Mouse (Mus musculus): Measurements from ENCODE around the gene Sema3a.

Gene Sema3a

DNA sequence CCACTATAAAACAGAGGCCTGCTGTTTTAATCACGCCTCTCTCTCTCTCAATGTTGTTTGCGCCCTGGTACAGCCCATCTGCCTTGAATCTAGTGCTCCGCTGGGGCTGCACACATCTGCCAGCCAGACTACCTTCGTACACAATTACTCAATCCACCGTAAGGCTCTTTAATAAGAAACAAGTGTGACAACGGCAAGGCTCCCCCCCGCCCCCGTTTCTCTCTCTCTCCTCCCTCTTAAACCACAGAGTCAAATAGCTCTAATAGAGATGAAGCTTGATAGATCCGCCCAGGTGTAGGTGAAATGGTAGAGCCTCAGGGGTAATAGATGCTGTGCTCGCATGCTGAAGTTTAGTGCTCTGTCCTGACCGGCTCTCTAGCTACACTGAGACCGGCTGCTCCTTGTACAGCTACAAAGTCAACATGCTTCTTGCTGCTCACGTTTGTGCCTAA, at the start of gene Sema3a:
Gene Sema3a, plus strand, starts transcription at position 174 of the 452 bp plus-strand sequence.
- DNase-seq, result no peak

DNA sequence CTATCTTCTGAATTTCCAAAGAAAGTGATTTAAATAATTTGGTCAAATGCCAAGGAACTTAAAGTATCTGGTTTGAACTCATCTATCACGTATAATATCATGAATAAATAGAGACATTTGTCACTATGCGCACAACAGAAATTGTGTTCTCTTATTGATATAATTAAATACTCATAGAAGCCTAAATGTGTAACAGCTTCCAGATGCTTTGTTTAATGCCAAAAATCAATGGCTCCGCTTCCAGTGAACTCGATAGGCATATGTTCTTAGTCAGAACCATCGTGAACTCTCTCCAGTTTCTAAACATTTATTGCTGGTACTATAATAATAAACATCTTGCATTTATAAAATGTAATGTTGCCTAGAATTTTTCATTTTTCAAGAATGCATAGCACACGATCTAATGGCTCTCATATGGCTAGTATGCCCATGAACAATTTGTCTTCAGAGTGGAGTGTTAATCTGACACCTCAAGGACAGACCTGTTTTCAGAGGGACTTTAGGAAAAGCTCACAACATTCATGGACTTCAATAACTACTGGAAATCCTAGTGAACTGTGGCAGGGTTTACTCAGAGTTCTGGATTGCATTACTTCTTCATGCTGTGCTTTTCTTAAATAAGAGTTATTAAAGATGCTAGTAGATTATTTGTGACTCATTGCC, 40.3 kb upstream of the Sema3a start:
- no peak for DNase-seq

DNA sequence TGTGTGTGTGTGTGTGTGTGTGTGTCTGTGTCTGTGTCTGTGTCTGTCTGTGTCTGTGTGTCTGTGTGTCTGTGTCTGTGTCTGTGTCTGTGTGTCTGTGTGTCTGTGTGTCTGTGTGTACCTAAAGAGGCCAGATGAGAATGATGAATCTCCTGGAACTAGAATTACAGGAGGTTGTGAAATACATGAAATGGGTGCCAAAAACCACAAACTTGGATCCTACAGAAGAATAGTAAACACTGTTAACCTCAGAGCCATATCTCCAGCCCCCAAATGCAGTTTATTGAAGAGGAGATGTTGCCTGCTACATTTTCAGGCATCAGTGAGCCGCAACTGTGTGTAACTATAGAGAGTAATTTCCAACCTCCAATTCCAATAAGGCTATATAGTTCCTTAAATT, 34.8 kb upstream of the Sema3a start:
- no peak for DNase-seq

DNA sequence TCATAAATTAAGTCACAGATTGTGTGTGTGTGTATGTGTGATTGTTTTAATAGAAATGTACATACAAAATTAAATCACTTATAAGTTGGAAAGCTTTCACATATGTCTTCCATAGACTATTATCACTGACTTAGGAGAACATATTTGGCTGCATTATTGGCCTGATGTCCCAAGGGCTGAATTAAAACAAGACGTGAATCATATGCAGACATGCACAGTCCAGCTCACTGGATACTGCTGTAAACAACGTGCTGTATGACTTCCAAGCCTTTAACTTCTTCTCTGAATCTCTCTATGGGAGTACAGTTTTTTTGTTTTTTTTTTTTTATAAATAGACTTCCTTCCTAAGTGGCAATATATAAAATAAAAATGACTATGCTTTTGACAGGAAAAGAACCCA, 15.7 kb upstream of the Sema3a start:
- DNase-seq, result no peak

DNA sequence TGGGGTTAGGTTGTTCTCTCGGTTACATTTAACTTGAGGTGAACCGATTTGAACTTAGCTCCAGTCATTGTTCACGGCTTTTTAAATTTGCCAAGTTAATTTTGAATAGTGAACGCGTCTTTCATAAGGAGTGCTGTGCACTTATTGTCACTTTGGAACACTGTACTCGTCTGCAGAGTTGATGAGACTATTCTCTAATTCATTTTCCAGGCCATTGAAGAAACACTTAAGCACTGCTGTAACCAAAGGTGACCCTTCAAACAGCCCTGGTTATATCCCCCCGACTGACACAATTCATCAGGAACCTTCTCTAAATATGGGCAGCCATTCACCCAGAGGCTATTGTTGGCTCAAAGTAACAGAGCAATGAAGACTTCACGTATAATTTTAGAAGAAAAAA, 8.0 kb upstream of the Sema3a start:
- no peak for DNase-seq

DNA sequence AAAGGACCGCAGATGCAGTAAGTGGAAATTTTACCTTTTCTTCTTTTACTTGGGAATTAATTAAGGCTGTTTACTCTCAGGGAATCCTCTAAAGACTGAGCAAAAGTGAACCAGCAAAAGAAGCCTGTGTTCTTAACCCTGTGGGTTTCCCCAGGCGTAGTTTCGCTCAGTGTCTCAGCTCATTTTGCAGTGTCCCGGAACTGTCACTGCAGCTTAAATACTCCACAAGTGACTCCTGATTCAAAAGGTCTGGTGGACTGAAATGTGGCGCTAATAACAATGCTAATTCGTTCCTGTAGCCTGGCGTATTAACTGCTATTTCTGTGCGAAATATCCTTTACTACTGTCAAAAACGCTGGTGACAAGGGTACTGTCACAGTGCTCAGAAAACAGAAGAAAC, 543 bp downstream of the Sema3a start:
- no peak for DNase-seq

DNA sequence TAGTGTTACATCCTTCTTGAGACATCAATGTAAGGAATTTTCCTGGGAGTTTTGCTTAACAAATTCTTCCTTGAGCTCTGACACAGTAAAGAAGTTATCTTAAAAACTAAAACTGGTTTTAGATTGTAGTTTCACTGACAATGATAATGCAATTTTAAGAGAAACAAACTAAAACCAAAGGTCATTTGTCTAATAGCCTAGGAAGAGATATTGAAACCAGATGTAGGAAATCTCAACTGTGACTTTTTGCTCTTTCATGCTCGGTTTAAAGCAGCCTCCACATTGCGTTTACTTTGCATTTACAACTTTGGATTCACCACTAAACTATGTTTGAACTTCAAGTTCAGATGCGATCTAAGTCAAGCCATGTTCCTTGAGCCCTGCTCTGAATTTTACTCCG, 982 bp downstream of the Sema3a start:
- no peak for DNase-seq

DNA sequence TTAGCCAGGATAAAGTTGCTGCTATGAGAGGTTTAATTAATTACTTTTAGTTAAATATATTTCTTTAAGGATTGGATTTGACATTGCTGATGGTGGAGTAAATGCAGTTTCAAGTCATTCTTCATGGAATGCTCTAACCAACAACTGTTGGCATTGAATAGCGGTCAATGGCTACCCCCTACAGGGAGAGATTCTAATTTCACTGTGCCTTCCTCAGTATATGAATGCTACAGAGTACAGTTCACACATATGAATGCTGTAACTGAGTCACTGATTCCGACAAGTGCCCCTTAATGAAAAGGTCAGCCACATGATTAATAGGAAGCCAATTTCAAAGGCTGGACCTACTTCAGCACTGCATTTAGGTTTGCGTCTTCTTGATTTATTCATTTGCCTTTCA, 1.9 kb downstream of the Sema3a start:
- no peak for DNase-seq

DNA sequence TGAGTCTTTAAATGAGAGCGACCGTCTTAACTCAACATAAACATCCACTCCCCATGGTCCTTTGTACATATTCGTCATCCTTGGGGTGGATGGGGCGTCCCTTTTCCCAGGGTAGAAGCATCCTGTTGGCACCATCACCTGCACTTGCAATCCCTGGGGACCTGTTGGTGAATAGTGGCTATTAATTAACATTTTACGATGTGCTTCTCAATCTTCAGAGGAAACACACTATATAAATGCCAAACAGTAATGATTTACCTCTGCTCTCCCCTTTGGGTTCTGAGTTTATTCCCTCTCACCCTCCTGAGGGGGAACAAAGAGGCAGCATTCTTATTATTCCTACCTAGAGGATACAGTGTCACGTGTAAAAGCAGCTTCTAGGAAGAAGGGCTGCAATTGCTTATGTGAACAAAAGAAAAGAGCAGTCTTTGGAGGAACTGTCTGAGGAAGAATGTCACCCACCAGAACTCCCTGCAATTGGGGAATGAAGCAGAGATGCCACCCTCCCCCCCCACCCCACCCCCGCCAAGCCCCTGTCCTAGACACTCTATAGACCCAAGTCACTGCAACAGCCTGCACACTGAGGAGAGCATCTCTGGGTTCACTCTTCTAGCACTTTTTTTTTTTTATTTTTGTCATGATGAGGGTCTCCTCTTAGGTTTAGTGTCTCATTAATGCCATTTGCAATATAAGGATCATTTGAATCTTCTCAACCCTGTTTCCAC, 19.7 kb downstream of the Sema3a start:
- no peak for DNase-seq

DNA sequence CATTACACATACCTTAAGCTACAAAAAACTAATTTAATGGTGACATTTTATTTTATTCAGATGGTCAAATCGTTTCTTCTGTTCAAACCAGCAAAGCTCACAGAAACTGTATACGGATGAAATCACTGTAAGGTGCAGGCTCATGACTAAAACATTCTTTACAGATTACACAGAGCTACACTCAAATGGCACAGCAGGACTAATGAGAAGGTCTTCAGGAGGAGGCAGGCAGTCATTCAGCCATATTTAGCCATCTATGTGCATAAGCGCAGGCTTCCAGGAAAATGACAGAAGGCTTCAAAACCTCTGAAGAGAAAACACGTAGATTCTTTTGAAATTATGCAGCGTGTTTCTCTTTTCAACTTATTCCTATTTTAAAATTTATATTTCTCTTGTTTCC, 24.7 kb downstream of the Sema3a start:
- DNase-seq, result no peak

DNA sequence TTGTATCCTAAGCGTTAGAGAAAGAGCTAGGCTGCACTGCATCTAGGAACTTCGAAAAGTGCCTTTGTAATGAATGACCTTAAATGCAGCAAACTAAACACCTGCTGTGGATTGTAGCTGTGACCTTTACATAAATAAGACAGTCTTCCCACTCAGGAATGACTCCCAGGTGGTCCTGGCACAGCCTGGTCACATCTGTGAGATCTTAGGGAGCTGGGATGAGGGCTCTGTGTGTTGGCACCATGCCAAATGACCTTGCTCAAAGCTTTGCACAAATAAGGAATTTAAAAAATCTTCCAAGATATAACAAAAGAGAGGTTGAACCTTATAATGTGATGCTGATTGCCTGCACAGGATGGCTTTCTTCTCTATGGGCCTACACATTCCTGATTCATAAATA, 25.8 kb downstream of the Sema3a start:
- no peak for DNase-seq

DNA sequence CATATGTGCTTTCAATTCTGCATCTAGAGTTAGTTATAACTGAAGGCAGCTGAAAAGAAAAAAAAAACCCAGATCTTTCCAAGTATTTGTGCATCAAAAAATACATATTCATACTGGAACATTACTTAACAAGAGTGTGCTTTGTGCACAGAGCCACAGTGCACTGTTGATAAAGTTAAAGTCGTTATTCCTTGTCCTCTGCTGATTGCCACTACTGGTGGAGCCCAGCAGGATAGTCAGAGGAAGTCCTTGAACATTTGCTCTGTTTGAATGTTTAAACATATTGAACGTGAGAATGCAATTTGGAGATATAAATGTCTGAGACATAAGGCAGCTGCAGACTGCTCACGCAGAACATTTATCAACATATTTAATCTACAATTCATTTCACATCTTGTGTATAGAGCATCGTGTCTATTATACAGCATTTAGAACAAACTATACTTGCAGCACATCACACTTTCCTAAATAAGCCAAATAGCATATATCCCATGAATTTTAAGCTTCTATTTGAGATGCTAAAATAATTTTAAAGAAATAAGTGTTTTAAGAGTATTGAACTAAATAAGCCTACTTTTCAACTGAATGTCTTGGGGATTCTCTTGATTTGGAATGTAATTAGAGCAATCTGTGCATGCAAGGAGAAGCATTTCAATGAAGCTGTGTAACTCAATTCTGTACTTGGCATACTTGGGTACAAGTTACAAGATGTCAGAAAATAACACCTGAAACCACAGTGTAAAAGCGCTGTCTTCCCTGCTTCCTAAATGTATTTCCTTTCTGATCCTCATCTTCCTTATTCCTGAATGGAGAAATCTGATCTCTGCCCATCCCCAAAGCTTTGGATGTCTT, 32.8 kb downstream of the Sema3a start:
- no peak for DNase-seq

DNA sequence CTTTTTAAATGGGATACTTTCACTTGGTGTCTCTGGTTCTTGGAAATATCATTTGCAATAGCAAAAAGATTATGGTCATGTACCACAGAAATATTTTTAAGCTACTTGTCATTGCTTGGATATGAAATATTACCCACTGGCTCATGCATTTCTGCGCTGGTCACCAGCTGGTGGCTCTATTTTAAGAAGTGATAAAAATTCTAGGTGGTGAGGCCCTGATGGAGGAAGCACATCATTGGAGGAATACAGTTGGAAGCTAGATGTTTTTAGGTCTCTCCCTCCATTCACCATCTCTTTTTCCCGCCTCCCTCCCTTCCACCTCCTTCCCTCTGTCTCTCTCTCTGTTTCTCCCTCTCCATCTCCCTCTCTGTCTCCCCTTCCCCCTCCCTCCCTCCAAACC, 57.0 kb downstream of the Sema3a start:
- no peak for DNase-seq

DNA sequence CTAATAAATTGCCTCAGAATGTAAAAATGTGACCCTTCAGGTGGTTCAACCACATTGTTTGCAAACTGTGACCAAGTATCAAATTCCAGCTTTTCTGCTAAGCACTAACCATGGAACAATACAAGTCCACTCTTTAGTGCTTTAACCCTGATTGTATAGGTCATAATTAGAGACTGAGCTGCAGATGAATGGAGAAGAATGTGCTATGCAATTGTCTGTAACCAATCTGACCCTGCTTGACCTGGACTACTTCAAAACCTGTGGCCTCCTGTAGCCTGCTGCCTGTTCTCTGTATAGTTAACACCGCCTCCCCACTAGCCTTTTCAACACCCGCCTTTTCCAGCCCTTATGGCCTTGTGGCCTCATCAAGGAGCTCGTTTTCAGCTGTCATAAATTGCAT, 72.7 kb downstream of the Sema3a start:
- no peak for DNase-seq

DNA sequence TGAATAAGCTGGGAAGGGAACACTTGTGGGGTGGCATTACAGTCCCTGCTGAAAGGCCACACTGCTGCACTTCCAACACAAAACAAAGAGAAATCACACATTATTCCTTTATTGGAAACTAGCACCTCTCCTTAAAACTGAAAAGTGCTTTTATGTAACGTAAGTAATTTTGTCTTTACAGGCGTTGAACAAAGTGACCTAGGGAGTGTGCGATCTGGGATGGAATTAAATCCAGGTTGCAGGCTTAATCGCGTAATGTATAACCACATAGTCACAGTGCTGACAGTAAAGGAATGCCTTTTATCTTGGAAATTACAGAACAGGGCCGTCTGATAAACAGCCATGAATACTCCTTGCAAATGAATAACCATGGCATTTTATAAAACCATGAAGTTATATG, 74.5 kb downstream of the Sema3a start:
- DNase-seq, result no peak

DNA sequence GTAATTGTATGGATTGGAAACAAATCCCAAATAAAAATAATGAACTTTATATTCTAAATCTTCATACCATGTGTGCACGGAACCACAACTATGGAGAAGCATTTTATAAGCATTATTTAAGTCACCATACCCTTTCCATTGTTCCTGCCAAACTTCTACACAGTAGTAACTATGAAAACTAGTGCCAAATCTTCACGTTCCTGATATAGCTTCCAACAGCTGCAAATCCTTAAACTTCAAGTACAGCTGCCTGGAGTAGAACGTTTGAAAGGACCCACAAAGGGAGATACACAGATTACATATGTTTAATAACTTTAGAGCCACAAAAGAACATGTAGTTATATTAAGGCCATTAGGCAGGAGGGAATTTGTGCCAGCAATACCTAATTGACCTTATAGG, 130.1 kb downstream of the Sema3a start:
- DNase-seq, result no peak

DNA sequence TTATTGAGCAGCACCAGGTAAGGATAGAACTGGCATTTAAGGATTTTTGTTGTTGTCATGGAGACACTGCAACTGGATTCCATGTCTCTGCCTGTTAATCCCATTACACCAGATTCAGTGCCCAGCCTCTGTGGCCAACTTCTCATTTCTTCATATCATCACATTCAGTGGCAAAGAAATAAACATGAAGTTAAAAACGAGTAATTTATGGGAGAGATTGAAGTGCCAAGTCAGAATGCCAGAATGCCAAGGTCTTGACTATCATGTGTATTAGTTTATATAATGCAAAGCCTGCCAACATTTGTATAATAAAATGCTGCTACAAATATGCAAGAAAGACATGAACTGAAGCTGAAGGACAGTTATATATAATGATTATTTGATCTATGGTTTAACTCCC, 131.1 kb downstream of the Sema3a start:
- DNase-seq, result no peak

DNA sequence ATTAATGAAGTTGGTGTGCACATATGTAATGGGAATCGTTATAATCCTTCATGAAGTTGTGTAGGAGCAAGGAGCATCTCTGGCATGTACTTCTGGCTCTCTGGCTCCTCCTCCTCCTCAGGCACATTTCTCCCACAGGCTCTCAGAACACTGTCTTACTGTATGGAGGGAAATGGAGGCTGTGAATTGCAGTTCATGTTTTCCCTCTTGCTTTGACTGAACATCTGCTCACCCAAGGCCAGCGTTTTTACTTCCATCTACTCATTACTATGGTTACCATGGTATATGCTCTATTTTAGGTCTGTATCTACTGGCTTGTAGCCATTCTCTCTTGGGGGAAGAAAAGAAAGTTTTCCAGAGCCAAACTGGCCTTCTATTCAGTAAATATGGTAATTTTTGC, 137.9 kb downstream of the Sema3a start:
- no peak for DNase-seq

DNA sequence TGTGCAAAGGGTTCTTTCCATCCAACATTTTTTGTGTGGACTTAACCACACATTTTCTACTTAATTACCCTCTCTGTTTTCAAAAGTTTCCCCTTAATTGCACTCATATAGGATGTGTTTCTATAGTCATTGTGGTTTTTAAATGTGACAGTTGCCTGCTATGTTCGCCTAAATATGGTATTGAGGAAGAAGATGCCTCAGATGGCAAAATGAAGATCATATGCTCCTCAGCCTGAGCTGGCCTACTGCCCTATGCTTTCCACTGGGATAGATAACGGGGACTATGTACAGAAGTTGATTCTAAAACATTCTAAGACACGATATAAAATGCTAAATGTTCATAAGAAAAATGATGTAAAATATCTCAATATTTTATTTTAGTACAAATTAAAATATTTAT, 138.3 kb downstream of the Sema3a start:
- DNase-seq, result no peak

DNA sequence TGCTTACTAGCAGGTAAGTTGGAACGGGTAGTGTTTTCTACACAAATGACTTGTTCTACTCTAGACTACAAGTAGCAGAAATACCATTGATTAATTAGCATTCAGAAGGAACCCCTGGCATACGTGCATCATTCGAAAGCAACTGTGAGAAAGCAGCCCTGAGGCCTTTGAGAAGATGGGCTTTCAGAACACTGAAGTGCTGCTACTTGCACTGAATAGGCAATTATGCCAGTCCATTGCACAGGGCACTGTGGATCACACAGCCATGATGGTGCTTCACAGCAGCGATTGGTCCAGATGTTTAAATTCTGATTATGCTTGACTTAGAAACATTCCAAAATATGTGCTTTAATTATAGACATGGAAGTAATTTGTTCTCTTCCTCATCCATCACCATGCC, 187.5 kb downstream of the Sema3a start:
- DNase-seq, result no peak

DNA sequence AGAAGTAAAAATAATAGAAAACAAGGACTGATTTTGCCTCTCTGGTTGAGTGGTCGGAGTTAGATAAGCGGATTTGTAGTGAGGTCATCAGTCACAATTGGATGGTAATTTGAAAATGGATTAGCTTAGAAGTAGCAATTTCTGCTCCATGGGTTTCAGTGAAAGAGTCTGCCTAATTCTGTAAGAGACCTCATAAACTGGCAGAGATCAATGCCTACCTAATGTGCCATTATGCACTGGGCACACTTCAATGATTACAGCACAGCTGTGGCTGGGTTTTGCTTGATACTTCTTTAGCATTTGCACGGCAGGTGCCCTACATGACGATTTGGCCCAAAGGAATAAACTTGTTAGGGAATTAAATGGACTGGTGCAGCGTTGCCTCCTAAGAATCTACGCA, 188.8 kb downstream of the Sema3a start:
- no peak for DNase-seq

DNA sequence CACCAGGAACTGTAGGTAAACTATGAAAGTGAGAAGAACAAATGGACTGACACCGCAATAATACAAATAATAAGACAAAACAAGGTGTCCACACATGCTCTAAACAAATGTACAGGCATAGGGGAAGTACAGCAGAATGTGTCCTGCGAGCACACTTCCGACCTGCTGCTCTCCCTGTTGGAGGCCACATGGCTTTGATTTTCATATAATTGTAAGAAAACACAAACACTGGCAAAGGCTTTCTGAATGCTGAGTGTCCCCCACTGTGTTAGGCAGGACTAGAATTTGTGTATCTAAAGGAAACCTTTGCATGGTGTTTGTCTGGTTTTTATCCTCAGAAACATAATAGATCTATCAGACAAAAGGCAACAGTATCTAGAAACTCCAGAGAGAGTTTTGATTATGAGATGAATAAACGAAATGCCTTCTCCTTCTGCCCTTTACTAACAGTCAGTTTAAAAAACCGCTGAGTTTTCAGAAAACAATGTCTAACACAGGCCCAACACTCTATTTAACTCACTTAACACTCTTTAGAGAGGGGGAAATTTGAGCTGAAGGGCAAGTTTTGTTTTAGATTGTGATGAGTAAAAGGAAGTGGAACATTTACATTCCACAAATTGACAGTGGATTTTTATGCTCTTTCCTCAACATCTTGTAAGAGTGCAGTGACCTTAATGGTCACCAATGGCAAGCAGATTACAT, 193.7 kb downstream of the Sema3a start:
- DNase-seq, result no peak

DNA sequence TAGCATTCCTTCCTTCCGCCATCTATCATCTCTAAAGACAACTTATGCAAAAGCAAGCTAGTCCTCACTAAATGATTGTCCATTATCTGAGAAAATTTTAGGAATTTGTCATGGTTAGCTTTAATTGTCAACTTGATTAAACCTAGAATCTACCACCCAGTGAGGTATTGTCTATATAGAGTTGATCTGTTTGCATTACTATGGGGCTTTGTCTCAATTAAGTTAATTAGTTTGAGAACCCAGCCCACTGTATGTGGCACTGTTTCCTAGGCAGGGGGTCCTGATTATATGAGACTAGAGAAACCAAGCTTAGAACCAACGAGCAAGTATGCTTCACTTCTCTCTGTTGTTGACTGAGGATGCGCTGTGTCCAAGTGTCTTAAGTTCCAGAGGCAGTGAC, 194.9 kb downstream of the Sema3a start:
- DNase-seq, result no peak
